ENCODE assay signal across 14 mouse cellular contexts in genomic region chr13:64309036-64309435, GRCm38 (mm10). TPM values are rescaled to one million over a fixed set of nuclear protein-coding genes. Genes with fewer than 3 reads are reported as not detected.
DNase-seq lines count a peak whose midpoint lies in the region; ATAC-seq and TF ChIP-seq lines count a peak whose summit lies in the region.
"Had no signal": no experiment of that assay in that cellular context is flagged by ENCODE, and none has a peak within 500 bp of the region (broad histone marks: within the 10 kb centered on the region; RNA-seq: fewer than 3 reads in every experiment).

No protein-coding gene starts in this region.

- H3K4me2 ChIP-seq in heart, embryonic 12.5 days = peak overlapping the region; percentile 36; the same call in 1 of the 2 replicates
- H3K4me2 ChIP-seq in CH12.LX (ENCODE audit: insufficient read depth, low read depth, poor library complexity, severe bottlenecking) = no peak overlapping the region

- H3K27ac ChIP-seq in heart, embryonic 12.5 days (ENCODE audit: poor library complexity, severe bottlenecking) = 0 out of 2 replicates have a peak overlapping the region, but pooled peaks have one; percentile 11
- H3K27ac ChIP-seq in liver, adult 2 months (replicated peaks; ENCODE audit: insufficient read depth, low read depth, low read length) = no peak overlapping the region
- H3K27ac ChIP-seq in CH12.LX (ENCODE audit: insufficient read depth, low read depth) = no peak overlapping the region

- no peak for DNase-seq in heart, postnatal 36 days
- no peak for DNase-seq in liver, adult 2 months (ENCODE audit: extremely low read depth, low read depth, low spot score)
- no peak for DNase-seq in liver
- DNase-seq in CH12.LX (ENCODE audit: extremely low read depth) = no peak
- DNase-seq in brain, embryonic 14.5 days (ENCODE audit: low read depth) = peak; percentile 16
- DNase-seq in adrenal gland, postnatal 14 days = no peak
- no peak for DNase-seq in embryo, embryonic 9.5 days (ENCODE audit: extremely low spot score)
- DNase-seq: cerebellum, adult 18-20 months; kidney, postnatal 25 days; right cerebral cortex, postnatal 4 days had no signal

- peaks cover 35% of the 10 kb centered on the region for H3K36me3 ChIP-seq in heart, embryonic 12.5 days
- peaks cover 21% of the 10 kb centered on the region for H3K36me3 ChIP-seq in liver, adult 2 months (ENCODE audit: control insufficient read depth, insufficient read depth, low read length)
- H3K36me3 ChIP-seq in CH12.LX (replicated peaks in 1 of 2; ENCODE audit: control insufficient read depth in 1 of 2, insufficient read depth in 1 of 2, low read length in 1 of 2) = peaks cover 18 to 30% of the 10 kb centered on the region in 2 experiments

- no peak for ATAC-seq in heart, embryonic 12.5 days (ENCODE audit: insufficient number of reproducible peaks, low FRiP score)
- ATAC-seq: inflammation-experienced regulatory T-cells, adult 6 months had no signal

- peak; percentile 64 for TF ChIP-seq RAD21 in CH12.LX (IDR thresholded peaks at IDR 0.05; ENCODE audit: low read depth, low read length)

- dilution Hi-C loops in CH12.LX (cut with MboI; ENCODE audit: extremely low pct_ligation_motif_present, extremely low pct_unique_long_range_greater_than_20kb, low sequenced_read_pairs) = no loop called here

- 58% methylated on average over 5 of the region's 5 CpGs for WGBS in heart, embryonic 12.5 days
- WGBS in liver, adult 2 months = 60% methylated on average over 5 of the region's 5 CpGs

- TF ChIP-seq POLR2A in liver, adult 2 months (IDR thresholded peaks at IDR 0.05; ENCODE audit: extremely low read depth, insufficient read depth, low read length) = no peak
- TF ChIP-seq POLR2A in CH12.LX (IDR thresholded peaks at IDR 0.05; ENCODE audit: low read depth, low read length) = no peak
- no peak for TF ChIP-seq POLR2A in brain, embryonic 14.5 days (IDR thresholded peaks at IDR 0.05; ENCODE audit: borderline replicate concordance, extremely low read depth, insufficient read depth, insufficient read length, poor library complexity, severe bottlenecking)

- H3K4me1 ChIP-seq in heart, embryonic 12.5 days (replicated peaks) = peaks cover 27% of the 10 kb centered on the region
- H3K4me1 ChIP-seq in liver, adult 2 months (ENCODE audit: control insufficient read depth, insufficient read depth, low read length) = peaks cover 20% of the 10 kb centered on the region
- H3K4me1 ChIP-seq in CH12.LX (ENCODE audit: control insufficient read depth in 1 of 2, insufficient read depth in 2 of 2) = peaks cover 9 to 45% of the 10 kb centered on the region in 2 experiments

- in situ Hi-C loops in CH12.LX (cut with MboI; ENCODE audit: low pct_ligation_motif_present, low pct_unique_long_range_greater_than_20kb, low sequenced_read_pairs) = no loop called here

- H3K79me2 ChIP-seq in liver, adult 2 months (ENCODE audit: control insufficient read depth, insufficient read depth, low read length) = peaks cover 12% of the 10 kb centered on the region; the same call in 1 of the 2 replicates
- no peaks in the 10 kb centered on the region for H3K79me2 ChIP-seq in CH12.LX (replicated peaks; ENCODE audit: control insufficient read depth, extremely low read depth, insufficient read depth, poor library complexity, severe bottlenecking)

- H3K27me3 ChIP-seq in heart, embryonic 12.5 days (replicated peaks) = no peaks in the 10 kb centered on the region
- H3K27me3 ChIP-seq in liver, adult 2 months (ENCODE audit: control insufficient read depth, insufficient read depth, low read length) = no peaks in the 10 kb centered on the region
- peaks cover 1% of the 10 kb centered on the region for H3K27me3 ChIP-seq in CH12.LX (replicated peaks)
- H3K27me3 ChIP-seq: stomach, embryonic 15.5 days had no signal

- no peak overlapping the region for H3K9ac ChIP-seq in heart, embryonic 12.5 days
- H3K9ac ChIP-seq in liver, adult 2 months (ENCODE audit: low read depth, low read length) = no peak overlapping the region
- H3K9ac ChIP-seq in CH12.LX (ENCODE audit: insufficient read depth, low read depth) = no peak overlapping the region
- H3K9ac ChIP-seq: stomach, embryonic 15.5 days had no signal

- no peak for TF ChIP-seq EP300 in CH12.LX (IDR thresholded peaks at IDR 0.05; ENCODE audit: low read length)

- no peak overlapping the region for H3K4me3 ChIP-seq in heart, embryonic 12.5 days
- no peak overlapping the region for H3K4me3 ChIP-seq in liver, adult 2 months (ENCODE audit: insufficient read depth, low read depth, low read length)
- no peak overlapping the region for H3K4me3 ChIP-seq in CH12.LX (replicated peaks in 1 of 3; ENCODE audit: low read depth in 2 of 3, low read length in 2 of 3, poor library complexity in 1 of 3)
- H3K4me3 ChIP-seq: myocyte; stomach, embryonic 15.5 days had no signal

- intact Hi-C loops in heart, postnatal 36 days (cut with DNase I) = no loop called here

- 0 out of 2 replicates have a peak, but pooled peaks have one; percentile 12 for TF ChIP-seq CTCF in liver, adult 2 months (IDR thresholded peaks at IDR 0.05; ENCODE audit: low read depth, low read length)
- TF ChIP-seq CTCF in CH12.LX (conservative IDR thresholded peaks at IDR 0.05 in 1 of 2, IDR thresholded peaks at IDR 0.05 in 1 of 2; ENCODE audit: low read depth in 2 of 2, low read length in 2 of 2) = peak in 1 of 2 experiments; percentile 65; a peak in 2 of 4 replicates
- no peak for TF ChIP-seq CTCF in brain, embryonic 14.5 days (IDR thresholded peaks at IDR 0.05; ENCODE audit: borderline replicate concordance, extremely low read depth, insufficient read depth, insufficient read length)

- no peaks in the 10 kb centered on the region for H3K9me3 ChIP-seq in heart, embryonic 12.5 days (replicated peaks)
- H3K9me3 ChIP-seq in CH12.LX (replicated peaks; ENCODE audit: low read length) = no peaks in the 10 kb centered on the region
- H3K9me3 ChIP-seq: stomach, embryonic 15.5 days had no signal

TF ChIP-seq in CH12.LX, 34 proteins besides CTCF, POLR2A, EP300 and RAD21:
- no peak for TF ChIP-seq MXI1 (IDR thresholded peaks at IDR 0.05; ENCODE audit: low read depth, low read length)
- TF ChIP-seq SMC3 (IDR thresholded peaks at IDR 0.05; ENCODE audit: low read depth, low read length) = 0 out of 2 replicates have a peak, but pooled peaks have one; percentile 24

RNA-seq across cellular contexts. Expression of gene Aaed1, which starts 3.5 kb away (rescaled TPM):
- polyA plus RNA-seq in heart, embryonic 12.5 days (2016; fragmentation: Nextera tagmentation; extraction: Ambion mirVana) = 89.0 and 93.6 TPM in 2 replicates
- 10 to 100 TPM; 65.5 to 68.2 TPM for total RNA-seq in heart, postnatal 36 days (2021)
- 83.4 and 84.2 TPM in 2 replicates for total RNA-seq in liver, adult 2 months (2014; rRNA removed)
- 20.8 and 21.1 TPM in 2 replicates for polyA plus RNA-seq in liver, adult 2 months (2012; rRNA removed)
- 9.1 and 12.2 TPM in 2 replicates for total RNA-seq in CH12.LX (2012; rRNA removed)
- 19.3 and 22.1 TPM in 2 replicates for total RNA-seq in CH12.LX (2014; rRNA removed)
- 8.2 and 8.3 TPM in 2 replicates for polyA plus RNA-seq in CH12.LX (2012; ENCODE audit: insufficient read length, low read depth)
- polyA plus RNA-seq in brain, embryonic 14.5 days (2012; rRNA removed) = 4.7 and 5.8 TPM in 2 replicates
- 48.3 and 50.7 TPM in 2 replicates for total RNA-seq in adrenal gland, postnatal 14 days (2021)

RNA-seq across cellular contexts. Expression of gene Cdc14b, which starts 33.9 kb away (rescaled TPM):
- polyA plus RNA-seq in heart, embryonic 12.5 days (2016; fragmentation: Nextera tagmentation; extraction: Ambion mirVana) = 21.7 and 22.1 TPM in 2 replicates
- 1 to 10 TPM; 8.2 to 9.0 TPM for total RNA-seq in heart, postnatal 36 days (2021)
- 31.7 and 35.8 TPM in 2 replicates for total RNA-seq in liver, adult 2 months (2014; rRNA removed)
- 6.7 and 7.6 TPM in 2 replicates for polyA plus RNA-seq in liver, adult 2 months (2012; rRNA removed)
- total RNA-seq in CH12.LX (2012; rRNA removed) (2.9 and 5.5 TPM in 2 replicates), CH12.LX (2014; rRNA removed) (2.7 and 3.8 TPM in 2 replicates)
- polyA plus RNA-seq in CH12.LX (2012; ENCODE audit: insufficient read length, low read depth) = 4.6 and 4.8 TPM in 2 replicates
- 6.1 and 6.7 TPM in 2 replicates for polyA plus RNA-seq in brain, embryonic 14.5 days (2012; rRNA removed)
- total RNA-seq in adrenal gland, postnatal 14 days (2021) = 10.0 and 10.6 TPM in 2 replicates
